Mouse (Mus musculus): ENCODE measurements around the gene Mageh1. TPM values are rescaled to one million over a fixed set of nuclear protein-coding genes. Genes with fewer than 3 reads are reported as not detected.
"Not testable (repeated sequence)": the region's sequence is repeated elsewhere in the genome, so short reads cannot be mapped to it uniquely, and the experiment has no call there.

The Mageh1 gene
- polyA plus RNA-seq, 1 experiment from 2014 or later: 135 TPM

DNA sequence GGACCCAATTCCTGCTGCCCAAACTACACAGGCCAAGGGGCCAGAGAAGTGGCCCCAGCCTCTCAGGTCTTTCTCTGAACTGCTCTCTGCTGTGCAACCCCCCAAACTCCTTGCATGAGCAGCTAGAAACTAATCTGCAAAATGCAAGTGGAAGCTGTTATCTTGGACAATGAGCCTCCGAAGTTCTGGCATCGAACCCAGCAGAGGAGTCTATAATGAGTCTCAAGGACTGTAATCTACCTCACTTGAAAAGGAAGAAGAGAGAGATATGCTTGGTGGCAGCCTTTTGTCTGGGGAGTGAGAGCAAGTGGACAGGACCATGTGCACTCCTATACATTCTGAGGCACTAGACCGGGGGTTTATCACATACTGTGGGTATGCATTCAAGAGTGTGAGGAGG, 41.3 kb downstream of the Mageh1 start:
- not testable (repeated sequence) for ATAC-seq (ENCODE audit: low FRiP score, low TSS enrichment); H3K27me3 ChIP-seq (ENCODE audit: control insufficient read depth, insufficient read depth, low read length); H3K4me3 ChIP-seq (replicated peaks; ENCODE audit: low read depth, low read length); H3K36me3 ChIP-seq (ENCODE audit: control insufficient read depth, insufficient read depth, low read length); H3K27ac ChIP-seq (replicated peaks; ENCODE audit: low read depth, low read length); DNase-seq; H3K4me1 ChIP-seq (ENCODE audit: control insufficient read depth, insufficient read depth, low read length); H3K4me2 ChIP-seq (ENCODE audit: low read length); H3K9me3 ChIP-seq (ENCODE audit: control insufficient read depth, low read length); H3K9ac ChIP-seq (replicated peaks; ENCODE audit: low read length)
- WGBS: no CpG with 5 or more reads among the region's 3 CpGs

DNA sequence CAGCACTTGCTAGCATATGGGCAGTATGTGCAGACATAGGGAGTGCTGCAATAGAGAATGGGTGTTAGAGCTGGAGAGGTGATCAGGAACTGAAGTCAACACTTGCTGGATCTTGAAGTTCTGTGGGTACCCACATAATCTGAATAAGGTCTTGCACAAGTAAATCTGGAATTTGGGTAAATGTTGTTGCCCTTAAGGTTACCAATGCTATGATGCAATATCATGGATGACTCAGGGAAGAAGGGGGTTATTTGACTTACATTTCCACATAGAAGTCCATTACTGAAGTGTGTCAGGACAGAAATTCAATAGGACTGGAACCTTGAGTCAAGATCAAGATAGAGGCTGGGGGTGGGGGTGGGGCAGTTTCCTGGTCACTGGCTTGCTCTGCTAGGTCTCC, 47.5 kb downstream of the Mageh1 start:
- not testable (repeated sequence) for ATAC-seq (ENCODE audit: low FRiP score, low TSS enrichment)

More for the DNA sequence above, 47.5 kb downstream of the Mageh1 start:
- H3K9ac ChIP-seq (replicated peaks; ENCODE audit: low read length); H3K27me3 ChIP-seq (ENCODE audit: control insufficient read depth, insufficient read depth, low read length); H3K36me3 ChIP-seq (ENCODE audit: control insufficient read depth, insufficient read depth, low read length); H3K4me1 ChIP-seq (ENCODE audit: control insufficient read depth, insufficient read depth, low read length); H3K27ac ChIP-seq (replicated peaks; ENCODE audit: low read depth, low read length); DNase-seq; H3K4me3 ChIP-seq (replicated peaks; ENCODE audit: low read depth, low read length); H3K9me3 ChIP-seq (ENCODE audit: control insufficient read depth, low read length); H3K4me2 ChIP-seq (ENCODE audit: low read length): not testable (repeated sequence)

Other genes starting within 250 kb of the Mageh1 start
- gene Usp51, start 31.1 kb downstream of the Mageh1 start, polyA plus RNA-seq (2014; fragmentation: Nextera tagmentation; extraction: Ambion mirVana): 3.7 and 4.3 TPM in 2 replicates
- gene Foxr2, start 81.2 kb upstream of the Mageh1 start, polyA plus RNA-seq (2014; fragmentation: Nextera tagmentation; extraction: Ambion mirVana): 0.58 and 0.86 TPM in 2 replicates
- 7.3 and 12.8 TPM in 2 replicates for gene Rragb, start 102.4 kb upstream of the Mageh1 start, polyA plus RNA-seq (2014; fragmentation: Nextera tagmentation; extraction: Ambion mirVana)
- gene Klf8, start 199.9 kb upstream of the Mageh1 start, polyA plus RNA-seq (2014; fragmentation: Nextera tagmentation; extraction: Ambion mirVana): 6.4 and 6.9 TPM in 2 replicates